Mouse (Mus musculus): Measurements from ENCODE around the gene Vmn1r174. TPM values are rescaled to one million over a fixed set of nuclear protein-coding genes. Genes with fewer than 3 reads are reported as not detected.
"Not testable (repeated sequence)": the region's sequence is repeated elsewhere in the genome, so short reads cannot be mapped to it uniquely, and the experiment has no call there.

Vmn1r174 gene
- polyA plus RNA-seq (2014; fragmentation: Nextera tagmentation; extraction: Ambion mirVana) = not detected in 2 replicates

DNA sequence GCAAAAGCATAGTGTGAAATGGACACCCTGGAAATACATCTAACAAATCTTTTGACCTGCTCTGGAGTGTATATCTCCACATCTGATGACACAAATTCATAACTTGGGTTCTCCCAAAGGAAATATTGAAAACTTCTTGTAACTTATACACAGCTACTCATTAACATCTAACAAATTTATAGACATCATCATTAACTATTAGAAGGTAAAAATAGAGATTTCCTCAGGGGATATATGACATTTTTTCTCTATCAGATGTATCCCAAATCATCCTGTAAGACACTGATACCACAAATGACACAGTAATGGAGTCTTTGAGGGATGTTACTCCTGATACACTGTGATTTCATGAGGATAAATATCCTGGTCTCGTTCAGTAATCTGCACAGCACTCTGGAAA is at the start of gene Vmn1r174:
Vmn1r174 (plus strand) TSS at position 301 of the 400 bp plus-strand sequence.
- not testable (repeated sequence) for H3K9me3 ChIP-seq (ENCODE audit: control insufficient read depth, low read length); H3K27ac ChIP-seq (ENCODE audit: low read depth, low read length); H3K4me2 ChIP-seq (ENCODE audit: low read depth, low read length, severe bottlenecking); H3K36me3 ChIP-seq (ENCODE audit: control insufficient read depth, insufficient read depth, low read length); H3K9ac ChIP-seq (ENCODE audit: low read length); DNase-seq (ENCODE audit: low spot score); H3K4me1 ChIP-seq (replicated peaks; ENCODE audit: control insufficient read depth, insufficient read depth, low read length); H3K4me3 ChIP-seq (ENCODE audit: low read depth, low read length); H3K27me3 ChIP-seq (ENCODE audit: control insufficient read depth, insufficient read depth, low read length); ATAC-seq (replicated peaks; ENCODE audit: low FRiP score)
- WGBS = 67% methylated on average over 1 of the region's 1 CpGs

DNA sequence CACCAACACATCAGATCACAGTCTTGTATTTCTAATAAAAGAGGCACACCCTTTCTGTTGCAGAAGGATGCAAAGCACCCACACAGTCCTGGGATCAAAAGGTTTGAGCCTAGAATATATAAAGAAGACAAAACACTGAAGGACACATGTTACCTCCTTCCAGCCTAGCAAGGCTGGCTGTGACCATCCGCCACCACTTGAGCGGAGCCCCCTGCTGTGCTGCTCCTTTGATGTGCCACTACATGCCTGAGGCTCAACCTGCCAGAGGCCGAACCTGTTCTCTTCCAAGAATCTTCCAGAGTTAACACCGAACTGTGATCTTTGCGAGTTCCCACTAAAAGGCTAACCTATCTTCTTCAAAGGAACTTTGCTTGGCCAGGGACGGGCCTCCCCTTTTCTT is 32.5 kb downstream of the Vmn1r174 start:
- Histone ChIP-seq H3K27me3 (ENCODE audit: control insufficient read depth, insufficient read depth, low read length) (no peaks in the 10 kb centered on the region), H3K27ac (ENCODE audit: low read depth, low read length) (no peak overlapping the region), H3K36me3 (ENCODE audit: control insufficient read depth, insufficient read depth, low read length) (no peaks in the 10 kb centered on the region), H3K4me3 (ENCODE audit: low read depth, low read length) (no peak overlapping the region), H3K4me2 (ENCODE audit: low read depth, low read length, severe bottlenecking) (no peak overlapping the region), H3K9me3 (ENCODE audit: control insufficient read depth, low read length) (peaks cover 22% of the 10 kb centered on the region; the same call in 1 of the 2 replicates), H3K4me1 (replicated peaks; ENCODE audit: control insufficient read depth, insufficient read depth, low read length) (no peaks in the 10 kb centered on the region), H3K9ac (ENCODE audit: low read length) (no peak overlapping the region)
- DNase-seq (ENCODE audit: low spot score) (no peak), ATAC-seq (replicated peaks; ENCODE audit: low FRiP score) (no peak)
- WGBS = 77% methylated on average over 6 of the region's 6 CpGs

DNA sequence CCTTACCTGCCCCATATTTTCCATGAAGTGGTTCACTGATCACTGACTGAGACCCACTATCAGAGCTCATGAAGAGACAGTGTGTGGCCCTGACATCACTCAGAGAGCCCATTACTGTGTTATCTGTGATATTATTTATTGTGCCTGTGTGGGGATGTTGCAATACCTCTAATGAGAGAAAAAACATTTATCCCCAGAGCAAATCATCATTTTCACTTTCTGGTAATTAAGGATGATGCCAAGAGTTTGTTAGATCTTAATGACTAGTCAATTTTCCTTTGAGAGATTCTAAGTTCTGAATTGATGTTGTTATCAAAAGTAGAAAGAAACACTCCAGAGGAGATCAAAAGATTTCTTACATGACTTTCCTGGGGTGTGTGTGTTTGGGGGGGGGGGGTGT is 58.5 kb downstream of the Vmn1r174 start, which contains the start of gene Vmn1r175:
Vmn1r175 (minus strand) TSS at position 101 of the 400 bp plus-strand sequence.
- not testable (repeated sequence) for DNase-seq (ENCODE audit: low spot score); ATAC-seq (replicated peaks; ENCODE audit: low FRiP score); H3K4me3 ChIP-seq (ENCODE audit: low read depth, low read length); H3K9me3 ChIP-seq (ENCODE audit: control insufficient read depth, low read length); H3K27me3 ChIP-seq (ENCODE audit: control insufficient read depth, insufficient read depth, low read length); H3K36me3 ChIP-seq (ENCODE audit: control insufficient read depth, insufficient read depth, low read length); H3K9ac ChIP-seq (ENCODE audit: low read length); H3K4me2 ChIP-seq (ENCODE audit: low read depth, low read length, severe bottlenecking); H3K4me1 ChIP-seq (replicated peaks; ENCODE audit: control insufficient read depth, insufficient read depth, low read length); H3K27ac ChIP-seq (ENCODE audit: low read depth, low read length)

Other genes starting within 250 kb of the Vmn1r174 start
- not detected in 2 replicates for gene Vmn1r167, start 245.1 kb upstream of the Vmn1r174 start, polyA plus RNA-seq (2014; fragmentation: Nextera tagmentation; extraction: Ambion mirVana)
- gene Vmn1r168, start 212.5 kb upstream of the Vmn1r174 start, polyA plus RNA-seq (2014; fragmentation: Nextera tagmentation; extraction: Ambion mirVana) = not detected in 2 replicates
- gene Vmn1r169, start 176.7 kb upstream of the Vmn1r174 start, polyA plus RNA-seq (2014; fragmentation: Nextera tagmentation; extraction: Ambion mirVana) = not detected in 2 replicates
- not detected in 2 replicates for gene Vmn1r170, start 146.1 kb upstream of the Vmn1r174 start, polyA plus RNA-seq (2014; fragmentation: Nextera tagmentation; extraction: Ambion mirVana)
- gene Vmn1r171, start 121.5 kb upstream of the Vmn1r174 start, polyA plus RNA-seq (2014; fragmentation: Nextera tagmentation; extraction: Ambion mirVana) = not detected in 2 replicates
- gene Vmn1r172, start 94.0 kb upstream of the Vmn1r174 start, polyA plus RNA-seq (2014; fragmentation: Nextera tagmentation; extraction: Ambion mirVana) = not detected in 2 replicates
- not detected in 2 replicates for gene Vmn1r173, start 51.6 kb upstream of the Vmn1r174 start, polyA plus RNA-seq (2014; fragmentation: Nextera tagmentation; extraction: Ambion mirVana)
- gene Vmn1r175, start 58.4 kb downstream of the Vmn1r174 start, polyA plus RNA-seq (2014; fragmentation: Nextera tagmentation; extraction: Ambion mirVana) = not detected in 2 replicates
- not detected in 2 replicates for gene Vmn1r176, start 85.1 kb downstream of the Vmn1r174 start, polyA plus RNA-seq (2014; fragmentation: Nextera tagmentation; extraction: Ambion mirVana)
- gene Vmn1r177, start 114.2 kb downstream of the Vmn1r174 start, polyA plus RNA-seq (2014; fragmentation: Nextera tagmentation; extraction: Ambion mirVana) = not detected in 2 replicates
- not detected in 2 replicates for gene Vmn1r178, start 139.7 kb downstream of the Vmn1r174 start, polyA plus RNA-seq (2014; fragmentation: Nextera tagmentation; extraction: Ambion mirVana)
- gene Vmn1r179, start 174.7 kb downstream of the Vmn1r174 start, polyA plus RNA-seq (2014; fragmentation: Nextera tagmentation; extraction: Ambion mirVana) = not detected in 2 replicates
- not detected in 2 replicates for gene Vmn1r180, start 198.4 kb downstream of the Vmn1r174 start, polyA plus RNA-seq (2014; fragmentation: Nextera tagmentation; extraction: Ambion mirVana)
- gene Vmn1r181, start 222.3 kb downstream of the Vmn1r174 start, polyA plus RNA-seq (2014; fragmentation: Nextera tagmentation; extraction: Ambion mirVana) = not detected in 2 replicates
- not detected in 2 replicates for gene V1rd19, start 249.4 kb downstream of the Vmn1r174 start, polyA plus RNA-seq (2014; fragmentation: Nextera tagmentation; extraction: Ambion mirVana)

Data from forebrain, embryonic 11.5 days (tissue).